Mouse (Mus musculus) heart, embryonic 16.5 days (tissue): ENCODE data around the gene Nectin2. TPM values are rescaled to one million over a fixed set of nuclear protein-coding genes. Genes with fewer than 3 reads are reported as not detected.

Experiments
- ATAC-seq: fragments of 200-750 bp; cut with Nextera tagmentation; replicated peaks from 2 replicates; pipeline ENCODE4 v1.8.0; 2017; ENCODE audit warnings: moderate number of reproducible peaks; ENCODE audit not compliant: insufficient read depth, low FRiP score; ENCODE audit errors: extremely low read depth
- H3K27ac ChIP-seq: fragments of 300-500 bp; sonication (generic); 2 replicates; pipeline ENCODE4 v1.5.1; 2014; ENCODE audit warnings: mild to moderate bottlenecking, low read length, control low read depth, moderate library complexity
- H3K27me3 ChIP-seq: fragments of 300-500 bp; sonication (generic); 2 replicates; pipeline ENCODE4 v1.6.1; 2014; ENCODE audit warnings: low read length, mixed read lengths; ENCODE audit not compliant: control insufficient read depth, insufficient read depth
- H3K36me3 ChIP-seq: fragments of 300-500 bp; sonication (generic); 2 replicates; pipeline ENCODE4 v1.6.1; 2014; ENCODE audit not compliant: control insufficient read depth, insufficient read depth
- H3K4me1 ChIP-seq: fragments of 300-500 bp; sonication (generic); 2 replicates; pipeline ENCODE4 v1.6.1; 2014; ENCODE audit warnings: low read length, mixed read lengths; ENCODE audit not compliant: control insufficient read depth, insufficient read depth
- H3K4me2 ChIP-seq: fragments of 300-500 bp; sonication (generic); 2 replicates; pipeline ENCODE4 v1.6.1; 2014; ENCODE audit warnings: low read depth, mild to moderate bottlenecking, control low read depth, low read length
- H3K4me3 ChIP-seq: fragments of 300-500 bp; sonication (generic); 2 replicates; pipeline ENCODE4 v1.5.1; 2014; ENCODE audit warnings: mild to moderate bottlenecking, control low read depth, low read length
- H3K9ac ChIP-seq: fragments of 300-500 bp; sonication (generic); 2 replicates; pipeline ENCODE4 v1.6.1; 2014; ENCODE audit warnings: low read length, control low read depth
- H3K9me3 ChIP-seq: fragments of 300-500 bp; sonication (generic); replicated peaks from 2 replicates; pipeline ENCODE4 v1.6.1; 2016; ENCODE audit warnings: low read length; ENCODE audit not compliant: control insufficient read depth
- WGBS: fragments of 180-500 bp; shearing (Covaris S2); extraction: QIAGEN DNeasy Blood & Tissue Kit; methylation state at CpG from one replicate; pipeline ENCODE4 v1.1.7; 2014; 5-methylcytosine and 5-hydroxymethylcytosine counted together
- polyA plus RNA-seq: library from polyadenylated mRNA; unstranded; fragments of >200 nt; fragmentation: Nextera tagmentation; extraction: Ambion mirVana; gene quantifications from 2 replicates; pipeline ENCODE4 v1.2.1, GENCODE M21; 2015

Gene Nectin2
- polyA plus RNA-seq, 1 experiment from 2014 or later: 63.5 TPM

- H3K27me3 ChIP-seq: no peaks in the 10 kb centered on the region
- H3K27ac ChIP-seq: peak overlapping the region; percentile 84
- H3K36me3 ChIP-seq: peaks cover 16% of the 10 kb centered on the region
- H3K4me2 ChIP-seq: no peak overlapping the region
- no peak overlapping the region for H3K4me3 ChIP-seq
- WGBS: 69% methylated on average over 4 of the region's 4 CpGs
- no peaks in the 10 kb centered on the region for H3K9me3 ChIP-seq
- H3K9ac ChIP-seq: no peak overlapping the region
- peaks cover 33% of the 10 kb centered on the region for H3K4me1 ChIP-seq
- no peak for ATAC-seq
Observed at GRCm38 (mm10) chr7:19699827-19700148, 50.5 kb downstream of the Nectin2 start.

GRCm38 (mm10) chr7:19698907-19699826 lies 51.1 kb downstream of the Nectin2 start, which contains the start of gene Apoe:
Apoe (minus strand) TSS chr7:19699188.
- Histone ChIP-seq H3K4me1 (peaks cover 36% of the 10 kb centered on the region), H3K4me2 (peak within 1 kb of the TSS; percentile 81), H3K9ac (peak within 1 kb of the TSS; percentile 71), H3K9me3 (no peaks in the 10 kb centered on the region), H3K27me3 (no peaks in the 10 kb centered on the region), H3K4me3 (peak within 1 kb of the TSS; percentile 60), H3K27ac (peak within 1 kb of the TSS; percentile 84), H3K36me3 (peaks cover 14% of the 10 kb centered on the region)
- peak; percentile 68 for ATAC-seq
- WGBS: 2% methylated on average over 20 of the region's 20 CpGs

GRCm38 (mm10) chr7:19697949-19698906 lies 52.1 kb downstream of the Nectin2 start:
- no peak for ATAC-seq
- Histone ChIP-seq H3K9ac (peak overlapping the region; percentile 71), H3K4me1 (peaks cover 42% of the 10 kb centered on the region), H3K9me3 (no peaks in the 10 kb centered on the region), H3K4me3 (peak overlapping the region; percentile 60), H3K4me2 (peak overlapping the region; percentile 81), H3K27me3 (no peaks in the 10 kb centered on the region), H3K36me3 (peaks cover 14% of the 10 kb centered on the region), H3K27ac (peak overlapping the region; percentile 84)
- WGBS: 4% methylated on average over 28 of the region's 28 CpGs

- Histone ChIP-seq H3K36me3 (peaks cover 9% of the 10 kb centered on the region), H3K4me2 (no peak overlapping the region), H3K27ac (no peak overlapping the region), H3K9me3 (no peaks in the 10 kb centered on the region), H3K9ac (no peak overlapping the region), H3K27me3 (no peaks in the 10 kb centered on the region), H3K4me3 (no peak overlapping the region), H3K4me1 (peaks cover 48% of the 10 kb centered on the region)
- WGBS: 89% methylated on average over 34 of the region's 34 CpGs
- ATAC-seq: no peak
Observed at GRCm38 (mm10) chr7:19696336-19696873, 53.9 kb downstream of the Nectin2 start.

GRCm38 (mm10) chr7:19695881-19696280 lies 54.4 kb downstream of the Nectin2 start:
- 73% methylated on average over 6 of the region's 6 CpGs for WGBS
- Histone ChIP-seq H3K9me3 (no peaks in the 10 kb centered on the region), H3K9ac (no peak overlapping the region), H3K27me3 (no peaks in the 10 kb centered on the region), H3K27ac (peak overlapping the region; percentile 79), H3K36me3 (peaks cover 9% of the 10 kb centered on the region), H3K4me3 (no peak overlapping the region), H3K4me1 (peaks cover 46% of the 10 kb centered on the region), H3K4me2 (no peak overlapping the region)
- ATAC-seq: no peak

- H3K4me1 ChIP-seq: peaks cover 39% of the 10 kb centered on the region
- H3K4me3 ChIP-seq: no peak overlapping the region
- H3K9ac ChIP-seq: no peak overlapping the region
- H3K9me3 ChIP-seq: no peaks in the 10 kb centered on the region
- H3K36me3 ChIP-seq: peaks cover 9% of the 10 kb centered on the region
- no peaks in the 10 kb centered on the region for H3K27me3 ChIP-seq
- no peak for ATAC-seq
- no peak overlapping the region for H3K4me2 ChIP-seq
- H3K27ac ChIP-seq: peak overlapping the region; percentile 79
- 10% methylated on average over 8 of the region's 8 CpGs for WGBS
Observed at GRCm38 (mm10) chr7:19695213-19695594, 55.1 kb downstream of the Nectin2 start.

GRCm38 (mm10) chr7:19694336-19695212 lies 55.7 kb downstream of the Nectin2 start:
- no peak overlapping the region for H3K4me2 ChIP-seq
- H3K4me1 ChIP-seq: peaks cover 35% of the 10 kb centered on the region
- H3K9me3 ChIP-seq: no peaks in the 10 kb centered on the region
- no peak overlapping the region for H3K4me3 ChIP-seq
- H3K9ac ChIP-seq: no peak overlapping the region
- no peak for ATAC-seq
- no peaks in the 10 kb centered on the region for H3K27me3 ChIP-seq
- peak overlapping the region; percentile 79 for H3K27ac ChIP-seq
- 63% methylated on average over 10 of the region's 10 CpGs for WGBS
- peaks cover 9% of the 10 kb centered on the region for H3K36me3 ChIP-seq

GRCm38 (mm10) chr7:19693421-19693820 lies 56.9 kb downstream of the Nectin2 start:
- 29% methylated on average over 10 of the region's 10 CpGs for WGBS
- peak; percentile 44 for ATAC-seq
- peak overlapping the region; percentile 45; the same call in 1 of the 2 replicates for H3K9ac ChIP-seq

More at GRCm38 (mm10) chr7:19693421-19693820, 56.9 kb downstream of the Nectin2 start:
- Histone ChIP-seq H3K9me3 (no peaks in the 10 kb centered on the region), H3K4me2 (no peak overlapping the region), H3K27ac (peak overlapping the region; percentile 79), H3K36me3 (peaks cover 9% of the 10 kb centered on the region), H3K4me3 (no peak overlapping the region), H3K27me3 (no peaks in the 10 kb centered on the region), H3K4me1 (peaks cover 24% of the 10 kb centered on the region)
